Mouse (Mus musculus) gastrocnemius, postnatal 4 days (tissue): ENCODE measurements around the gene Olfr462. TPM values are rescaled to one million over a fixed set of nuclear protein-coding genes. Genes with fewer than 3 reads are reported as not detected.
"Not testable (repeated sequence)": the region's sequence is repeated elsewhere in the genome, so short reads cannot be mapped to it uniquely, and the experiment has no call there.

Source experiments
- DNase-seq, 2 experiments: peaks; one replicate each; pipeline ENCODE4 v3.0.0; 2021 to 2022; ENCODE audit warnings: low spot score in 2 of 2, mixed read lengths in 2 of 2
- long read RNA-seq, 2 experiments: library from polyadenylated mRNA; stranded (forward); transcript quantifications; one replicate each; pipeline ENCODE4 v2.0.0; 2021
- total RNA-seq, 2 experiments: library from RNA; stranded (reverse); gene quantifications; 2 replicates each; pipeline ENCODE4 v1.2.3; 2021

Olfr462 gene
- total RNA-seq = not detected
- long read RNA-seq, experiment 1 = 0 reads
- long read RNA-seq, experiment 2 = 0 reads

DNA sequence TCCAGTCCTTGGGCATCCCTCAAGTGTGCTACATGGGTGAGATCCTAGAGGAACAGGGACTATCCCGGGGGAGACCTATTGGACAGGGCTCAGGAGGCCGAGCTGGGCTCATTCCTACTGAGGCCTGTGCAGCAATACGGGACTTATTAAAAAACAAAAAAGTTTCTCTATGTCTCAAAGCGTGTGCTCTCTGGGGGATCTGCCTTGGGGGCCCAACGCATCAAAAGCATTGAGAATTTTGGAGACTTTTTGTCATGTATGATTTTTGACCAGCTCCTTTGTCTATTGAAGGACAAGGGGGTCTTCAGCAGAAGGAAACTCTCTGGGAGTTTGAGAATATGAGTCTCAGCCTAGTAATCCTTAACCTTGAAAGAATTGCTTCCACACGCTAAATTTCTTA is at the start of gene Olfr462:
Gene Olfr462, minus strand, starts transcription at position 101 of the 400 bp plus-strand sequence.
- DNase-seq = no peak

DNA sequence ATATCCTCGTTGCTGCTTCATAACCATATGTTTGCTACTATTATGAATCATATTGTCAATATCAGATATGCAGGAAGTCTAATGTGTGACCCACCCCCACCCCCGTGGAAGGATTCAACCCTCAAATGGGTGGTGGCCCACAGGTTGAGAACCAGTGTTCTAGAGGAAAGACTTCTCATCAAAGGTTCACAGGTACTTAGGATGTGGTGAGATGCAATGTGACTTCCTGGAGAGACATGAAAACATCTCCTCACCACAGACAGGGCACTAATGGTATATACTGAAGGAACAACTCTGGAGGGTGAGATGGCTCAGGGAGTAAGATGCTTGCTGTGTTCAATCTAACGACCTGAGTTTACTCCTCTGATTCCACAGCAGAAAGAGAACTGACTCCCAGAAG is 43.4 kb upstream of the Olfr462 start:
- DNase-seq = no peak

DNA sequence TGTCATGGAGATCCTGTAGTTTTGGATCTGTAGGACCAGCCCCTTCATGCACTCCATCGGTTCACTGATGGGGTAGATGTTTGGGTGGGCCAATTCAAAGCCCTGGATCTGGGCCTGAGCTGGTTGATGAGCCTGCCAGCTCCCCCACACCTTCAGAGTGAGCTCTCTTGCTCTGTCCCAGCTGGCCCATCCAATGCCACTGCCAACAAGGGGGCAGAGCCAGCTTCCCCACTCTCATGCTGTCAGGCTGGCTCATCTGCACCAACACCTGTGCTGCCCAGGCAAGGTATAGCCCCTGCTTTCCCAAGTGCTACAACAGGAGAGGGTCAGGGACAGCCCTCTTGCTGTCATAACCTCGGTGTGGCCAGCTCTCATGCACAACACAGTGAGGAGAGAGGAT is 41.7 kb upstream of the Olfr462 start:
- no peak for DNase-seq

DNA sequence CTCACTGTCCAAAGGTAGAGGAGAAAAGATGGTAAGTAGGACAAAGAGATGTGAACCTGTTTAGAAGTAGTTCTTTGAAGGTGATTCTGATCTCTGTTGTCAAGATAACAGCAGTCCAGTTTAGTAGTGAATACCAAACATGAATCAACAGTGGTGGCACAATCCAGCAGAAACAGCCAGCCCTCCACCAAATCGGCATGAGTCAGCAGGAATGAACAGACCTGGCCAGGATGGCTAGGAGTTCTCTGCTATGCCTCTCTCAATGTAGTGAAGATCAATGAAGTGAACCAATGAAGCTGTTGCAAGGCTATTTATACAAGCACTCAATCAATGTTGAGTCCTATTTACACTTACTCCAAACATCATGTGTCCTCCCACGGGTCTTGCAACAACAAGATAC is 38.3 kb upstream of the Olfr462 start:
- DNase-seq = no peak

DNA sequence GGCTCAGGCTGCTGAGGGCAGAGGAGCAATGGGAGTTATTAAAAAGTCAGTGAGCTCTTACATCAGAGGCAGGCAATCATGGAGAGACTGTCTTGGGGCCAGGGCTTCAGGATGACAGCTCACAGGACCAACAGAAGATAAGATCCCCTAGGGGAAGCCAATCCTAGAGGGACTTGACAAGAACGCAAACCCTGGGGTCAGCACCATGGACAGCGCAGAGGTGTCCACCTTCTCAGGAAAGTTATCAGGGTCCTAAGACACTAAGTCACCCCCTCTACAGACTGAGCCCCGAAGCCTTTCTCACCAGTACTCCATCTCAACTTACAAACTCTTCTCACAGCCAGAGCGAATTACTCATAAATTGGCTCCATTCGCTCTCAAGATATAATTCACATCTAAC is 28.9 kb upstream of the Olfr462 start, which contains the start of gene Olfr464:
Gene Olfr464, minus strand, starts transcription at position 2 of the 400 bp plus-strand sequence.
- DNase-seq = no peak

DNA sequence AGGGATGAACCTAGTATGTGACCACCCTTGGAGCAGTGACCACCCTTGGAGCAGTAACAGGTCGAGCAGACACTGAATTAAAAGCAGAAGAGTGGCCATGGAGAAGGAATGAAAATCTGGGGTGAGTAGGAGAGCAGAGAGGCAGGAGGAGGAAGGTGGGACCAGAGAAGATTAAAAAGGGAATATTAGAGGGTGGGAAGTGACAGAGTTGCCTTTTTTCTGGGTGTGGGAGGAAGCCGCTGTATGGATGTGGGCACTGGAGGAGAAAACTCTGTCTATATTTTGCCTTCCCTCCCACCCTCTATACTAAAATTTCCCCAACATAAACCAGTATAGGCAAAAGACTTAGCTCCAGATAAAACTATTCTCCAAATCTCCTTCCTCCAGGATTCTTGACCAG is 28.2 kb upstream of the Olfr462 start:
- no peak for DNase-seq

DNA sequence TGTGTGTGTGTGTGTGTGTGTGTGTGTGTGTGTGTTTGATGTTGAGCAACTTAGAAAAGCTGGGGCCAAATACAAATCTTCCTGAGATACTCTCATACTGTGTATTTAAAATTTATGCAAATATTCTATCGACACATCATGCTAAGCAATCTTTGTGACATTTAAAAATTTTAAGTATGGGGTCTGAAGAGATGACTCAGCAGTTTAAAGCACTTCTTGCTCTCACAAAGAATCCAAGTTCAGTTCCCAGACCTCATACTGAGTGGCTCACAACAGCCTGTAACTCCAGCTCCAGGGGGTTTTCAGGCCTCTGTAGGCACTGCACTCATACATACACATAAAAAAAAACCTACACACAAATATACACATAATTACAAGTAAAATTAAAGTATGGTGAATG is 23.9 kb upstream of the Olfr462 start:
- DNase-seq = no peak

DNA sequence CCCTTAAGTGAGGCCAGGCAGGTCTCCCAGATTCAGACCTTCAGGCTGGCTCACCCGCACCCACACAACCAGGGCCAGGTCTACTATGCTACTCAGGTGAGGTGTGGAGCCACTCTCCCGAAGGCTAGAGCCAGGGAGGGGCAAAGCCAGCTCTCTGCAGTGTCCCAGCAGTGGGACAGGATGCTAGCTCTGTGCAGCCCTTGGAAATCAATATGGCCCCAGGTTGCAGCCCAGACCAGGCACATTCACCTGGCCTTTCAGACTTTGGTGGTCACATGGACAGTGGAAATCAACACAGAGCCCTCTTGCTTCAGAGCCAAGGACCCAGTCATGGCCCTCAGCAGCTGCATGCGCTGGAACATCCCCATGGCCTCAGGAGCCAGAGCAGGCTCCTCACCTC is 12.3 kb upstream of the Olfr462 start:
- no peak for DNase-seq

DNA sequence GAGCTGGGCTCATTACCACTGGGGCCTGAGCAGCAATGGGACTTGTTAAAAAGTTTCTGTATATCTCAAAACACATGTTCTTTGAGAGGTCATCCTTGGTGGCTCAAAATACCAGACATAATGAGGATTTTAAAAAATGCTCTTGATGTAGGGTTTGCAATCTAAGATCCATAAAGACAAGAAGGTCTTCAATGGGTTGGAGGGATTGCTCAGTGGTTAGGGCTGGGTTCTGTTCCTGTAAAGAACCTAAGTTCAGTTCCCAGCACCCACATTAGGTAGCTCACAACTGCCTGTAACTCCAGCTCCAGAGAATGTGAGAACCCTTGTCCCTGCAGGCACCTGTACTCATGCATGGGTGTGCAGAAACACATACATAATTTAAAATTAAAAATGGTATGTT is 5.2 kb upstream of the Olfr462 start, which contains the start of gene Olfr463:
Gene Olfr463, minus strand, starts transcription at position 101 of the 400 bp plus-strand sequence.
- DNase-seq = no peak

DNA sequence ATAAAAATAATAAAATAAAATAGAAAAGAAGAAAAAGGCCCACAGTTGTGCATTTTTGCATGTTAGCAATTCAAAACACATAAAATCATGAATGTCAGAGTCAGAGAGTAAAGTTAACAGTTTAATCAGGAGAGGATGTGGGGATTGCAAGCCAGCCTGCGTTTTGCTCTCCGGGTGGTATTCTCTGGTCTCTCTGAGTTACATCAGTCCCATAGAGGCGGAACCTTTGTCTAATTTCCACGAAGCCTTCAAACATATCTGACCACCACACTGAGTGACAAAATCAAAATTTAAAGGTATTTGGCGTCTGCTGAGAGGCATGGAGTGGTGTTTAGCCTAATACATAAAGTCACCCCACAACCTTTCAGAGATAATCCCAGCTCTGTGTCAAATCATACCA is 7.2 kb downstream of the Olfr462 start:
- DNase-seq = no peak

DNA sequence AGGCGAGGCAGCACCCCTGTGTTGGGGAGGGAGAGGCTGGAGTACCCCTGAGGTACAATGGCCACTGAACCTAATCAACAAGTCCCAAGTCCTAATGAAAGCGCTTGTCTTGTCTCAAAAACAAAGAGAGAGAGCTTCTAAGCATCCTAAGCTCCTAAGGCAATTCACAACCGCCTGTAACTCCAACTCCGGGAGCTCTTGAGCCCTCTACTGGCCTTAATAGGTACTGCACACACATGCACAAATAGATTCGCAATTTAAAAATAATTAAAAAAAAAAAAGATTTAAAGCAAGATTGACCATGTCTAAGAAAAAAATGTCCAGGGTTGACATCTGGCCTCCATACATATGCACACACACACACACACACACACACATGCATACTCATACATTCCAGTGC is 8.6 kb downstream of the Olfr462 start:
- no peak for DNase-seq

DNA sequence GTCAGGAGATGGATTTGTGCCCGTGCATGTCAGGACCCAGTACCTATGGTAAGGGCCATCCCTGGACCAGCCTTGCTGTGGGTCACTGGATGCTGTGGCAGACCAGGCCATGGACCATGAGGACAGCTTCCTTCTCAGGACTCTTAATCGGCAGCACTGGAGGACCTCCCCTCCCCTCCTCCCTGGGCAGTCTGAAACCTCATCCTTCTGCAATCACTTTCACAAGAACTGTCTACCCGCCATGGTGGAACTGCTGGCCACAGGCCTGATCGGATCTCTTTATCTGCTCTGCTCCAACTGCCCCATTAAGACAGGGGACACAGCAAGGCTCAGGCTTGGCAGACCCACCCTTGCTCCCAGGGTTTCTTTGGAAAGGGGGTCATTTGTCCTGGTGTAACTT is 10.4 kb downstream of the Olfr462 start:
- DNase-seq = no peak

DNA sequence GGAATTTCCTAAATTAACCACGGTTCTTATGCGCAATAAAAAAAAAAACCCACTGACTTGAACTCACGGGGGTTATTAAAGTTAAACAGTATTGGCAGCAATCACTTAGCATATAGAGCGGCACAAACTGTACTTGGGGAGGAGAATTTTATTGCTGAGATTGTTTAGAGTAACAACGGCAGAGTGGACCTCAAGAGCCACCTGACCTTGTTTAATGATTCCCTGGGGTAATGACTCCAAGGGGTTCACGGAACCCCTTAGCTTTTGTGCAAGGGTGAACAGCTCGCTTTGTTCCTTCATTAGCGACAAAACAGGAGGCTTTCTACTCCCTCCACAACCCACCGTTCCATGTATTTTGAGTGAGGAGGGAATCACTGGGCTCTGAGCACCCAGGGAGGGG is 12.2 kb downstream of the Olfr462 start:
- DNase-seq = no peak

DNA sequence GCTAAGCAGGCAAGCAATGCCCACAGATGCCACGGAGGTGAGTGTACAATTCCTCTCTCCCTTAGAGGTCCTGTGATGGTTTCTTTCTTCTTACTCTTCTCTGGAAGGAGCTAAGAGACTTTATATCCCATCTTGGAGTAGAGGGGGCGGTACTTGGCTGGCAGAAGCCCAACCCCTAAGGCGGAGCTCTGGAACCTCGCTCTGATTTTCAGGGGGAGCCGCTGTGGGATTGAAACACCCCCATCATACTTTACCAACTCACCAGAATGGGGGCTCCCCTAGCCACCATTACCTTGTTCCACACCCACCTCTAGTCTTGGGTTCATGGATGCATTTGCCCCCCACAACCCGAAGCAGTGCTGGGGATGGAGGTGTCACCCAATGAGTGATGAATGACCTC is 16.6 kb downstream of the Olfr462 start, which contains the start of gene Epx:
Gene Epx, minus strand, starts transcription at position 101 of the 400 bp plus-strand sequence.
- DNase-seq = no peak

DNA sequence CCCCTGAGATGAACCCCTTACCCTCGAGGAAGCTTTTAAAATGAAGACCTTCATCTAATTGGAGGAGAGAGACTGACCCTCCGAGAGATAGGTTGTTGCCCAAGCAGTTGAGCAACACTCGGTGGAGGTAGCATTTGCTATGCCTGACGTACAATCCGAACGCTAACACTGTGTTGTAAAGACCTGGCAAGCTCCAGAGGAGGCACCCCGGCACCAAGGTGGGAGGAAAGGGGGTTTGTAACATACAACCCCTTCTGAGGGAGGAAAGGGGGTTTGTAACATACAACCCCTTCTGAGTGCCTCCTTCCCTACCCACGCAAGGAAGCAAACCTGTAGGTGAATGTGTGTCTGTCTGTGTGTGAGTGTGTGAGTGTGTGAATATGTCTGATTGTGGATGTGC is 20.3 kb downstream of the Olfr462 start:
- DNase-seq = no peak

DNA sequence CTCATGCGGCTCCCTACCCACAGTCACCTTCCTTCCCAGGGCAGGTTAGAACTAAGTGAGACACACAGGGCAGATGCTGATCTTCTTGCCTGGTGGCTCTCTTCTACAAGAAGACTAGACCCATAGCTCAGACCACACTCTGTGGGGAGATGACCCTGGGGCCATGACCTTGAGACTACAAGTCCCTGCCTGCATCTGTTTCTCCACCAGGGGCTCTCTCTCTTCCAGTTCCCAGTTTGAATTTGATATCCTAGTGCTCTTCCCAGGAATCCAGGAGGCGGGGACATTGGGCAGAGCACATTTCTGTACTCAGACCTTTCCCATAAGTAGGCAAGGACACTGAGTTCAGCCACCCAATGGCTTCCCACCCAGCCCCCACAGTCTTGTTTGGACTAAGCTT is 22.0 kb downstream of the Olfr462 start:
- no peak for DNase-seq

DNA sequence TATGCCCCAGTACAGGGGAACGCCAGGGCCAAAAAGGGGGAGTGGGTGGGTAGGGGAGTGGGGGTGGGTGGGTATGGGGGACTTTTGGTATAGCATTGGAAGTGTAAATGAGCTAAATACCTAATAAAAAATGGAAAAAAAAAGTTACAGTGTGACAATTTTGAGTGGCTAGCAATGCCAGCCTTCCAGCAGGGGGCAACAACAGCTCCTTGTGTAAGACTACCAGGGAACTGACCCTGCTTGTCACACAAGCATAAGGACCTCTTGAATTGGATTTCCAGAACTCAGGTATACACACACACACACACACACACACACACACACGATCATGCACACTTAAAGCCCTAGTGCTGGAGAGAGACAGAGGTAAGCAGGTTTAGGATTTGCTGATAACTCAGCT is 25.2 kb downstream of the Olfr462 start:
- DNase-seq = not testable (repeated sequence)

DNA sequence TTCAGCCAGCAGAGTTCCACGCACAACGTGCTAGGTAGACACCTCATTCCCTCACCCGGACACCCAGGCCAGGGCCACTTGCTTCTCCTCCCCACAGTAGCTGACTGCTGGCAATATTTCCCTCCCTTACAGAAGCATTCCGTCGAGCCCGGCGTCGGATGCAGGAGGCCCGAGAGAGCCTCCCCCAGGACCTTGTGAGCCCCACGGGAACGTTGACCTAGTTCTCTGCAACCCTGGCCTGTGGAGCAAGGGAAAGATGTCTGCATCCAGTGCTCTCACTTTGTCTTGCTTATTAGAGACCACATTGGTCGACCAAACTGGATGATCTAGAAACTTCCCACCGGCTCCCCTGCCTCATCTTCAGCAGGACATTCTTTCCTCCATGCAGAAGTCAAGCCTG is 29.3 kb downstream of the Olfr462 start:
- DNase-seq = no peak

DNA sequence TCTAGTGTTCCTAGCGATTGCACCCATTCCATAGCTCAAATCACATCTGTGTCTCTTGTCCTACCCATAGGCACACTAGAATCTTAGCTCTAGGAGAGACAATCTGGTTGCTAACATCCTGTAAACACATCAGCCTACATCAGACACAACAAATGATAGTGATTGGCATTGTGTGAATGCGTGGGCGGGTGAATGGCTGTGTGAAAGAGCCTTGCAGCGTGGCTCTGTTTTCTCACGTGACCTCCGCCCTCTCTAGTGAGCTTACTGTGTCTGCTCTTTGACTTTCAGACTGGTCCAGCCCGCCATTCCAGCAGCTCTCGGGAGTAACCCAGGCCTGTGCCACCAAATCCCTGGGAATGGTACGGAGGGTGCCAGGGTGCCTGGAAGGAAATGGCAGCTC is 31.6 kb downstream of the Olfr462 start:
- DNase-seq = no peak

DNA sequence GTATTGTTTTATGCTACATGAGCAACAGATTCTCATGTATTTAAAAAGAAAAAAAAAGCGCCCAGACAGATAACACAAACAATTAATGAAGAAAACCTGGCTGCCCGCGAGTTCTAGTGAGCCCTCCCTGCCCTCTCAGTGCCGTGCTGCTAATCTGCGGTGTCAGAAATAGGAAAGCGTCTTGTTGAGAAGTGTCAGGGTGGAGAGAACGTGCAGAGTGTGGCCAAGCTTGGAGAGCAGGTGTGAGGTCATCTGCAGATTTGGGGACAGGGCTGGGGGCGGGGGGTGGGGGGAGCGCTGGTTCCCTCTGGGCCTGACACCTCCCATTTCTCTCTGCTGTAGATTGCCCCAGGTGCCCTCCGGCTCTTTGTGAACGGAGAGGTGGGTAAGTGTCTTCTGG is 32.8 kb downstream of the Olfr462 start:
- DNase-seq = no peak

DNA sequence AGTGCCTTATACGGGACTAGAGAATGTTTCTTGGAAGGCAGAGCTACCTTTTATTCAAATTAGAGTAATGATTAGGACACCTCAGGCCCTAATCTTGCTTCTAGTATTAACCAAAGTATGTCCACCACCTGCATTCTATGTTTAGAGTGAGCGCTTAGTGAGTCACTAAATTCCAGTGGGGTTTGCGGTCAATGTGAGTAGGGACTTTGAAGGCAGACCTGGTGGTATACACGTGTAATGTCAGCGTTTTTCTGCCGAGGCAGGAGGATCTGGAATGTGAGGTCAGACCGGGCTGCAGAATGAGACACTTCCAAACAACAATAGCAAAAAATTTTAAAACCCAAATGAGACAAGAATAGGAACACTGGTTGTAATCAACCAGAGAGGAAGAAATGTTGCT is 37.5 kb downstream of the Olfr462 start:
- DNase-seq = no peak

DNA sequence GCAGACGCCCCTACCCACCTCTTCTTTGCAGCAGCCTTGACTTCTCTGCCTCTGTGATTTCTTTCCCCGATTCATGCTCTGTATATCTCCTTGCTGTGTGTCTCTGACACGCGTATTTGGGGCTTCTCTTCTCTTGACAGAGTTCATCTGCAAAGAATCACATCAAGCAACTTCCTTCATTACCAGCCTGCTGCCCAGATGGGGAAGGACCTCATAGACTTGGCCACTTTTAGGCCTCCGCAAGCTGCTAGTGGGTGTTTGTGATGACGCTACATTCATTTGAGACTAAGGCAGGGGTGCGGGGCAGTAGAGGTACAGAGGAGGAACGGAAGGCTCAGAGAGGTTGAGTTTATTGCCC is 38.5 kb downstream of the Olfr462 start:
- DNase-seq = no peak

DNA sequence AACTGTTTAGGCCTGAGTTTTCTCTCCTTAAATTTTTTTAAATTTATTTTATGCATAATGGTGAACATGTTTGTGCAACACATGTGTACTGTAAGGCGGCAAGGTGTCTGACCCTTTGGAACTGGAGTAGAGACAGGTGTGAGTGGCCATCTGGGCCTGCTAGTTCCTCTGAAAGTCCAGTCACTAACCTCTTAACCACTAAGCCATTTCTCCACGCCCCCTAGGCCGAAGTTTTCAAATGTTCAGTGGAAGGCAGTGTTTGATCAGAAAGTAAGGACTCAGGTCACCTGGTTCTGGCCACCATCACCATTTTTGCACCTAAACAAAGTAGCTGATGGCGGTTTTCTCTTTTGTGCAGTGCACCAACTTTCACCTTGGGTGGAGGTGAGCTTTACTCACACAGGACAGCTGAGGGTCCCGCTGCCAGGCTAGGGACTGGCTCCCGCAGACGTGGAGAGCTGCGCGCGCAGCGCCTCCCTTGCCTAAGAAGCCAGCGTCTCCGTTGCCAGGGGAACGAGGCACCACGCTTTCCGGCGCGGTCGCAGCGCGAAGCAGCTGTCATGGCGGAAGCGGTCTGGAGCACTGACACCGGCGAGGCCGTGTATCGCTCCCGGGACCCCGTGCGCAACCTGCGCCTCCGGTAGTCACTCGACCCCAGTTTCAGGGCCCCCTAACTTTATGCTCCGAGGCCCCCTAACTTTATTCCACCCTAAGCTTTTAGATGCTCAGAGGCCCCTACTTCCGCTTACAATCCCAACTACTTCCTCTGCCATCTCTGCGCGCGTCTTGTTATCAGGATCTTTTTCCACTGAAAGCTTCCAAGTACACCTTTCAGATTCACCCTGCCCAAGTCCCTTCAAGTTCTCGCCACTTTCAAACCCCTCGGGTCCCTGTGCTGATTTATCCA is 39.1 kb downstream of the Olfr462 start, which contains the start of gene Mks1:
Gene Mks1, plus strand, starts transcription at position 526 of the 907 bp plus-strand sequence.
- DNase-seq = peak; percentile 81 to 92
